Mouse (Mus musculus) testis, adult 2 months (tissue): ENCODE data around the gene Pibf1.

Experiments
- CTCF ChIP-seq: fragments of 200-500 bp; IDR thresholded peaks from 2 replicates; pipeline ENCODE4 v1.5.1; 2012; ENCODE audit warnings: low read depth, mild to moderate bottlenecking, inconsistent platforms, low read length, moderate library complexity; ENCODE audit not compliant: control insufficient read depth, insufficient read depth, insufficient replicate concordance
- POLR2A ChIP-seq: fragments of 200-500 bp; IDR thresholded peaks from 2 replicates; pipeline ENCODE4 v1.6.1; 2012; ENCODE audit warnings: low read depth, mild to moderate bottlenecking, inconsistent platforms, low read length, moderate library complexity; ENCODE audit not compliant: control insufficient read depth

DNA sequence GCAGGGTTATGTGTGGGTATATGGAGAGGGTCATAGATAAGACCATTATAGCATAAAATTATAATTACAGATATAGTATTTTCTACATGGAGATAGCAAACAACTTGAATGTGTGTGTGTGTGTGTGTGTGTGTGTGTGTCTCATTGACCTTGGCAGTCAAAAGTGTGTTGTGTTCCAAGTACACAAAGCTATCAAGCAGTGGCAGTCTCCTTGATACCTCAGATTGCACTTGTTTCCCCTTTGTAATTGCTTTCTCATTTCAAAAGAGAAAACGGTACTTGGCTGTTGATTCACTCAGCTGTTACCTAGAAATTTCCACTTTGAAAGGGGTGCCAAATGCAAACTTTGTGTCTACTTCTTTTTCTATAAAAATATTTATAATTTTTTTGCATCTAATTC lies 28.3 kb downstream of the Pibf1 start:
- TF ChIP-seq CTCF (no peak), POLR2A (no peak)
